Mouse (Mus musculus): ENCODE measurements around the gene Spata33. TPM values are rescaled to one million over a fixed set of nuclear protein-coding genes. Genes with fewer than 3 reads are reported as not detected.
"Not testable (repeated sequence)": the region's sequence is repeated elsewhere in the genome, so short reads cannot be mapped to it uniquely, and the experiment has no call there.

Spata33 gene
- polyA plus RNA-seq, 1 experiment from 2014 or later = 3.7 TPM

- WGBS = 86% methylated on average over 3 of the region's 3 CpGs
- peaks cover 16% of the 10 kb centered on the region; the same call in 1 of the 2 replicates for H3K27me3 ChIP-seq (replicated peaks)
- H3K9me3 ChIP-seq = no peaks in the 10 kb centered on the region
- H3K4me2 ChIP-seq = no peak overlapping the region
- no peak overlapping the region for H3K27ac ChIP-seq (replicated peaks)
- no peak overlapping the region for H3K4me3 ChIP-seq
- ATAC-seq (ENCODE audit: extremely low read depth, insufficient number of reproducible peaks, low FRiP score, low TSS enrichment) = no peak
- no peak overlapping the region for H3K9ac ChIP-seq
- H3K4me1 ChIP-seq = no peaks in the 10 kb centered on the region
- H3K36me3 ChIP-seq = peaks cover 45% of the 10 kb centered on the region
Observed at GRCm38 (mm10) chr8:123203571-123203970, 9.1 kb upstream of the Spata33 start.

- peak overlapping the region; percentile 93 for H3K9ac ChIP-seq
- H3K9me3 ChIP-seq = no peaks in the 10 kb centered on the region
- H3K4me1 ChIP-seq = peaks cover 37% of the 10 kb centered on the region
- no peak overlapping the region for H3K27ac ChIP-seq (replicated peaks)
- peak overlapping the region; percentile 97 for H3K4me2 ChIP-seq
- peak overlapping the region; percentile 99 for H3K4me3 ChIP-seq
- H3K36me3 ChIP-seq = peaks cover 34% of the 10 kb centered on the region
- ATAC-seq (ENCODE audit: extremely low read depth, insufficient number of reproducible peaks, low FRiP score, low TSS enrichment) = no peak
- no peaks in the 10 kb centered on the region for H3K27me3 ChIP-seq (replicated peaks)
- WGBS = 40% methylated on average over 10 of the region's 10 CpGs
Observed at GRCm38 (mm10) chr8:123211876-123212275, 756 bp upstream of the Spata33 start.

- Histone ChIP-seq H3K4me1 (peaks cover 37% of the 10 kb centered on the region), H3K27me3 (replicated peaks) (no peaks in the 10 kb centered on the region), H3K27ac (replicated peaks) (peak overlapping the region; percentile 51), H3K4me3 (peak overlapping the region; percentile 99), H3K36me3 (peaks cover 20% of the 10 kb centered on the region), H3K9ac (peak overlapping the region; percentile 93), H3K9me3 (no peaks in the 10 kb centered on the region), H3K4me2 (peak overlapping the region; percentile 97)
- 16% methylated on average over 22 of the region's 22 CpGs for WGBS
- ATAC-seq (ENCODE audit: extremely low read depth, insufficient number of reproducible peaks, low FRiP score, low TSS enrichment) = no peak
Observed at GRCm38 (mm10) chr8:123213118-123213772, 613 bp downstream of the Spata33 start.

- no peak overlapping the region for H3K4me3 ChIP-seq
- no peak overlapping the region for H3K27ac ChIP-seq (replicated peaks)
- H3K4me2 ChIP-seq = no peak overlapping the region
- H3K9me3 ChIP-seq = no peaks in the 10 kb centered on the region
- no peaks in the 10 kb centered on the region for H3K36me3 ChIP-seq
- ATAC-seq (ENCODE audit: extremely low read depth, insufficient number of reproducible peaks, low FRiP score, low TSS enrichment) = no peak
- H3K4me1 ChIP-seq = peaks cover 37% of the 10 kb centered on the region
- H3K9ac ChIP-seq = no peak overlapping the region
- 25% methylated on average over 3 of the region's 3 CpGs for whole genome bisulfite sequencing
- H3K27me3 ChIP-seq (replicated peaks) = no peaks in the 10 kb centered on the region
Observed at GRCm38 (mm10) chr8:123215430-123215829, 2.8 kb downstream of the Spata33 start.

GRCm38 (mm10) chr8:123220917-123221316 lies 8.3 kb downstream of the Spata33 start:
- Histone ChIP-seq H3K27me3 (replicated peaks) (no peaks in the 10 kb centered on the region), H3K9ac (no peak overlapping the region), H3K4me3 (no peak overlapping the region), H3K9me3 (no peaks in the 10 kb centered on the region), H3K27ac (replicated peaks) (no peak overlapping the region), H3K36me3 (no peaks in the 10 kb centered on the region), H3K4me1 (peaks cover 17% of the 10 kb centered on the region), H3K4me2 (no peak overlapping the region)
- ATAC-seq (ENCODE audit: extremely low read depth, insufficient number of reproducible peaks, low FRiP score, low TSS enrichment) = no peak
- WGBS = 63% methylated on average over 1 of the region's 1 CpGs

GRCm38 (mm10) chr8:123224278-123225266 lies 11.9 kb downstream of the Spata33 start, which contains the start of gene Cdk10:
Cdk10 (plus strand) TSS chr8:123224842.
- ATAC-seq (ENCODE audit: extremely low read depth, insufficient number of reproducible peaks, low FRiP score, low TSS enrichment) = peak; percentile 66; the same call in 1 of the 2 replicates
- peak within 1 kb of the TSS; percentile 85 for H3K4me3 ChIP-seq
- peaks cover 29% of the 10 kb centered on the region for H3K36me3 ChIP-seq
- H3K9ac ChIP-seq = peak within 1 kb of the TSS; percentile 94
- H3K9me3 ChIP-seq = no peaks in the 10 kb centered on the region
- 3% methylated on average over 59 of the region's 59 CpGs for WGBS
- peak within 1 kb of the TSS; percentile 88 for H3K27ac ChIP-seq (replicated peaks)
- H3K4me1 ChIP-seq = peaks cover 15% of the 10 kb centered on the region
- H3K4me2 ChIP-seq = peak within 1 kb of the TSS; percentile 93
- no peaks in the 10 kb centered on the region for H3K27me3 ChIP-seq (replicated peaks)

- Histone ChIP-seq H3K9ac (no peak overlapping the region), H3K27me3 (replicated peaks) (peaks cover 11% of the 10 kb centered on the region), H3K27ac (replicated peaks) (no peak overlapping the region), H3K4me1 (peaks cover 15% of the 10 kb centered on the region), H3K4me2 (no peak overlapping the region), H3K4me3 (no peak overlapping the region), H3K9me3 (no peaks in the 10 kb centered on the region), H3K36me3 (peaks cover 40% of the 10 kb centered on the region)
- WGBS = 91% methylated on average over 1 of the region's 1 CpGs
- no peak for ATAC-seq (ENCODE audit: extremely low read depth, insufficient number of reproducible peaks, low FRiP score, low TSS enrichment)
Observed at GRCm38 (mm10) chr8:123228416-123228815, 15.8 kb downstream of the Spata33 start.

GRCm38 (mm10) chr8:123230326-123230725 lies 17.7 kb downstream of the Spata33 start:
- peaks cover 15% of the 10 kb centered on the region for H3K4me1 ChIP-seq
- not testable (repeated sequence) for ATAC-seq (ENCODE audit: extremely low read depth, insufficient number of reproducible peaks, low FRiP score, low TSS enrichment); H3K27ac ChIP-seq (replicated peaks); H3K4me3 ChIP-seq; H3K9me3 ChIP-seq; H3K9ac ChIP-seq; H3K4me2 ChIP-seq
- H3K36me3 ChIP-seq = peaks cover 40% of the 10 kb centered on the region
- peaks cover 30% of the 10 kb centered on the region for H3K27me3 ChIP-seq (replicated peaks)
- WGBS = 79% methylated on average over 11 of the region's 11 CpGs

- Histone ChIP-seq H3K9ac (no peak overlapping the region), H3K4me2 (no peak overlapping the region), H3K4me1 (peaks cover 12% of the 10 kb centered on the region), H3K27ac (replicated peaks) (no peak overlapping the region), H3K27me3 (replicated peaks) (peaks cover 41% of the 10 kb centered on the region), H3K4me3 (no peak overlapping the region), H3K9me3 (no peaks in the 10 kb centered on the region), H3K36me3 (peaks cover 39% of the 10 kb centered on the region)
- WGBS = 58% methylated on average over 5 of the region's 5 CpGs
- ATAC-seq (ENCODE audit: extremely low read depth, insufficient number of reproducible peaks, low FRiP score, low TSS enrichment) = no peak
Observed at GRCm38 (mm10) chr8:123231742-123232141, 19.1 kb downstream of the Spata33 start.

- Histone ChIP-seq H3K4me3 (no peak overlapping the region), H3K4me1 (peaks cover 12% of the 10 kb centered on the region), H3K27ac (replicated peaks) (no peak overlapping the region), H3K9ac (no peak overlapping the region), H3K4me2 (no peak overlapping the region), H3K27me3 (replicated peaks) (peaks cover 49% of the 10 kb centered on the region), H3K36me3 (peaks cover 31% of the 10 kb centered on the region), H3K9me3 (no peaks in the 10 kb centered on the region)
- 37% methylated on average over 7 of the region's 7 CpGs for WGBS
- ATAC-seq (ENCODE audit: extremely low read depth, insufficient number of reproducible peaks, low FRiP score, low TSS enrichment) = no peak
Observed at GRCm38 (mm10) chr8:123232553-123232952, 19.9 kb downstream of the Spata33 start.

GRCm38 (mm10) chr8:123233300-123233699 lies 20.7 kb downstream of the Spata33 start:
- 59% methylated on average over 13 of the region's 13 CpGs for WGBS
- Histone ChIP-seq H3K36me3 (peaks cover 24% of the 10 kb centered on the region), H3K4me1 (peaks cover 12% of the 10 kb centered on the region), H3K27me3 (replicated peaks) (peaks cover 51% of the 10 kb centered on the region), H3K9me3 (no peaks in the 10 kb centered on the region), H3K4me3 (no peak overlapping the region), H3K9ac (0 out of 2 replicates have a peak overlapping the region, but pooled peaks have one; percentile 7), H3K27ac (replicated peaks) (no peak overlapping the region), H3K4me2 (no peak overlapping the region)
- ATAC-seq (ENCODE audit: extremely low read depth, insufficient number of reproducible peaks, low FRiP score, low TSS enrichment) = no peak
